Mouse (Mus musculus): ENCODE data around the gene Tomm40l.
"Not testable (repeated sequence)": the region's sequence is repeated elsewhere in the genome, so short reads cannot be mapped to it uniquely, and the experiment has no call there.

Gene Tomm40l

GRCm38 (mm10) chr1:171250680-171251593, 28.6 kb upstream of the Tomm40l start, which contains the start of gene Ndufs2:
Gene Ndufs2 (minus strand): TSS chr1:171251388.
- no peak for DNase-seq (ENCODE audit: low spot score)

GRCm38 (mm10) chr1:171249913-171250600, 27.7 kb upstream of the Tomm40l start, which contains the start of gene Adamts4:
Gene Adamts4 (plus strand): TSS chr1:171250421.
- DNase-seq (ENCODE audit: low spot score) = no peak

DNA sequence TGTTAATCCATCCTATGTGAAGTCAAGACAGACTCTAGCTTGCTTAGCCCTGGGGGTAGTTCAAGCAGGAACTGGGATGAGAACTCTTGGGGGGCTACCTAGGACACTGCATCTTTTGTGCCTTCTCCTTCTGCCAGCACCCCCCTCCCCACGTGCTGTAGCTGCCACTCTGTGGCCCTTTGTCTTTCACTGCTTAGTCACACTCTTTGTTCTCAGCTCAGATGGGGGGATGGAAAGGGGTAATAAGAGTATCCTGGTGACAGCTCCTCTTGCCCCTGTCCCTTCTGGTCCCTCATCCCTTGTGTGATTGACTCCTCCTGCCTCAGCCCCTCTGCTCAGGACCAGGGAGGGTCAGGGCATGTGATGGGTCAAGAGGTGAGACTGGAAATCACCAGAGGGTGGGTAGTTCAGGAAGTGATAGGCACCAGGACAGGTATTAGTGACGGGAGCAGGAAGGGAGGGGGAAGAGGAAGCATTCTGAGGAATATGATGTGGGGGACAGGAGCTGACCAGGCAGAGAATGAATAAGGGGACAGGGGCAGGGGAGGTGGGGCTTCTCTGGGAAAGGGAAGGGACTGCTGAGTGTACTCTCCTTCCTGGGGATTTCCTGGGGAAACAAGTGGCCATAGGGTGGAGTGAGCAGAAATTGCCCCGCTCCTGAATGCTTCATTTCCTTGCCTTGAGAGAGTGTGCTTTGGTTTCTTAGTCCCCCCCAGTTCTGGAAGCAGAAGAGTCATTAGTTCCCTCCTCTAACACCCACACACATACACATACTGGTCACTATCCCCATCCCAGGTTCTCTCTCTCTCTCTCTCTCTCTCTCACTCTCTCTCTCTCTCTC, 26.3 kb upstream of the Tomm40l start:
- DNase-seq (ENCODE audit: low spot score) = no peak

GRCm38 (mm10) chr1:171247916-171248315, 25.6 kb upstream of the Tomm40l start:
- DNase-seq (ENCODE audit: low spot score) = no peak

DNA sequence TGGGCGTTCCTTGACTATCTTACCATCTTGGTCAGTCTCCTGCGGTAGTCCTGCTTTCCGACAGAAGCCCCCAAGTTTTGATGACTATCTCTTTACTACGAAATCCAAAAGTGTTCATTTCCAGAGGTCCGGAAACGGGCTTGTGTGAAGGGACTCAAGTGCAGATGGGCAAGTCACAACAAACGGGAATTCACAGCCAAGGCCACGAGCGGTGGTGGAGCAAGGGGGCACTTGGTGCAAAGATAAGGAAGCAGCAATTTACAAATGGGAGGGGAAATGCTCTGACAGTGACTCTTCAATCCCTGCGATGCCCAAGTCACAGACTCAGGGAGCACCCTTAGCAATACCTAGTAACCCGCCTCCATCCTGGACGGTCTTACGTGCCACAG, 25.1 kb upstream of the Tomm40l start:
- DNase-seq (ENCODE audit: low spot score) = no peak

DNA sequence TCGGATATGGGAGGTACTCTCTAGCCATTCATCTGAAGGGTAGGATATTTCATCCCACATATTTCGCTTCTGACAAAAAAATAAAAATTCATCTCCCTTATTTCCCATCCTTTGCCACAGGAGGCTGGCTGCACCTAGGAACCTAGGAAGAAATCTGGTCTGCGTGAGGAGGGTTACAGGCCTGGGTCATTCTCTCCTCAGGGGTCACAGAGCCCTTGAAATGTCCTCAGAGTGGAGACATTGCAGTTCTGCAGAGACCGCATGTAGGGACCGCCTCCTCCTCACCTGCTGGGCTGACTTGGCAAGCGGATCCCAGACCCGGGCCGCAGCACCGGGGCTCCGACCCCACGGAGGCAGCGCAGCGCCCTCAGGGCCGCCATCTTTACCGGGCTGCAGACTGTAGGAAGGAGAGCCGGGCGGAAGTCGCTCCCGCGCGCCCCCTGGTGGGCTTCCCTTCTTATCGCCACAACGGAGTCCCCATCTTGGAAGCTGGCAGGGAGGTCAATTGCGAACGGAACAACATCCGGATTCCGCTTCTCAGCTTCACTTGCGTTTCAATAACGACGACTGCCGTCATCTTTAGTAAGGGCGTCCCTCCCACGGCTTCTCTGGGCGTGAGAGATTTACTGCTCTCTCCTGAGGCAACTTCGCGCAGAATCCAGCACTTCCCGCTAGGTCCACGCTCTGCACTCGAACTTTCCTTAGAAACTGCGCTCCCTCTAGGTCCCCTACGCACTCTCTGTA, 24.6 kb upstream of the Tomm40l start:
- DNase-seq (ENCODE audit: low spot score) = peak; percentile 95

- DNase-seq (ENCODE audit: low spot score) = no peak
Measured at GRCm38 (mm10) chr1:171245353-171245752, 23.0 kb upstream of the Tomm40l start.

DNA sequence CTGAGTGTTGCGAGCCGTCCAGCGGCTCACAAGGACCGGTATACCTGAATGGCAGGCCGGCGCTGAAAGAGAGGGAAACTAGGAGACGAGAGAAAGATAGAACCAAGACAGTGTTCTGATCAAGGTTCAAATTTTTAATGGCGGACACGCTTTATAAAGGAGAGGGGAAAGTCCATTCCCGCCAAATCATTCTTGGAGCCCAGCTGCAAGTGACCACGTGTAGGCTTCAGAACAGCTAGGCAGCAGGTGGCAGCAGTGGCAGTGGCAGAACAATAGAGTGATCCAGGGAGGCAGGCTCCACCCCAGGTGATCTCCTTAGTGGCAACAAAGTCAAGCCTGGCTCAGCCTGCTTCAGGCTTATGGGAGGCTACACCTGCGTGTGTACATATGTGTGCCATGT, 19.6 kb upstream of the Tomm40l start:
- not testable (repeated sequence) for DNase-seq (ENCODE audit: low spot score)

GRCm38 (mm10) chr1:171240911-171241310, 18.6 kb upstream of the Tomm40l start:
- no peak for DNase-seq (ENCODE audit: low spot score)

- no peak for DNase-seq (ENCODE audit: low spot score)
Measured at GRCm38 (mm10) chr1:171239992-171240744, 17.9 kb upstream of the Tomm40l start.

GRCm38 (mm10) chr1:171238463-171238862, 16.1 kb upstream of the Tomm40l start:
- DNase-seq (ENCODE audit: low spot score) = no peak

DNA sequence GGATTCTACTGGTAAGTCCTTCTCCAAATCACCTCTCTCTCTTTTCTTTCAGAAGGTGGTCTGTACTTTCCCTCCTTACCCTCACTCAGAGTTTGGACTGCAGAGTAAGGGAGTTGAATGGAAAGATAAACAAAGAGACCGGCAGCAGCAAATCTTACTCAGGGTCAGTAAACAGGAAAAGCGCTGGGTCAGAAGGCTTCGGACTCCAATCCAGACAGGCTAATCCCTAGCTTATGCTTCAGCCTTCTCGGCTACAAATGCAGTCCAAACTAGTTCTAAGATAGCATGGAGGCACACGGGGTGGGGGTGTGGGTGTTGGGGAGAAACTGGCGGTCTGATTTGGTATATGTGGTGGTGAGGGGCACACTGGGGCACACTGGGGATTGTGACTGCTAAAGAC, 15.1 kb upstream of the Tomm40l start:
- no peak for DNase-seq (ENCODE audit: low spot score)

DNA sequence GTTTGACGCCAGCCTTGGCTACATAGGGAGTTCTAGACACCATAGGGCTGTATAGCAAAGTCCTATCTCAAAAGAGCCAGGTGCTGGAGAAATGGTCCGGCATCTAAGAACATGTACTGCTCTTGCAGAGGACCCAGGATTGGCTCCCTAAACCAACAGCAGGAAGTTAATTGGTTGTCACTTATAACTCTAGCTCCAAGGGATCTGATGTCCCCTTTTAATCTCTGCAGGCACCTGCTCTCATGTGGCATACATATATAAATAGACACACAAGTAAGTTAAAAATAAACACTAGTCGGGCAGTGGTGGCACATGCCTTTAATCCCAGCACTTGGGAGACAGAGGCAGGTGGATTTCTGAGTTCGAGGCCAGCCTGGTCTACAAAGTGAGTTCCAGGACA, 13.5 kb upstream of the Tomm40l start:
- no peak for DNase-seq (ENCODE audit: low spot score)

DNA sequence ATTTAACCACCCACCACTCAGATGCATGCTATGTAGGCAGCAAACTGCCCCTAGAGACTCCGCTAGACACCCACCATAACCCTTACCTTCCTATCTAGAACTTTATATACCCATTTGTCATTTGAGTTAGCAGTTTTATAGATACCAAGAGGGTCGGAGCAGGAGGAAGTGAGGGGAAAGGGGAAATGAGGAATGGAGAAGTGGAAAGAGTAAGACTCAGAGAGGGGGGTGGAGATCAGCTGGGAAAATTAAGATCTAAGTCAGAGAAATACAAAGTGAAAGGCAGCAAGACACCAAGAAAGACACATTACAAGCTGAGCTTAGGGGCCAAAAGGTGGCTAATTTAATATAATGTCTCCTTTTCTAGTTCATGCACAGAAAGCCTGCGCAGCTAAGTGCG, 12.2 kb upstream of the Tomm40l start:
- DNase-seq (ENCODE audit: low spot score) = no peak

DNA sequence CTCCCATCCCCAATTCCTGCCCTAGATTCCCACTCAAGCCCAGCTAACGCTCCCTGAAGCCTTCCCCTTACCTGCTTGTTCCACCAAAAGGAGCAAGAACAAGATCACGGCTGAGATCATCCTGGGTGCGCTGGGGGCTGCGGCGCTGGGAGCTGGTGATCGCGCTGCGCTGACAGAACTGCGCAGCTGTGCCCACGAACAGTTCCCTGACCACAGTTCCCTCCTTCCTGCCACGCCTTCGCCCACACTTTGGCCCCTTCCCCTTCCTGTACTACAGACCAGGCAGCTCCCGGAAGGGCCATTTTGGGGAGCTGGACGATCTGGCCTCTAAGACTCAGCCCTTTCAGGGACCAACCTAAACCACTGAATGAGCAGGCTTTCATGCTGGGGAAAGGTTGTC, 11.8 kb upstream of the Tomm40l start, which contains the start of gene Fcer1g:
TSS of gene Fcer1g (minus strand) at position 240 of the 400 bp plus-strand sequence.
- no peak for DNase-seq (ENCODE audit: low spot score)

DNA sequence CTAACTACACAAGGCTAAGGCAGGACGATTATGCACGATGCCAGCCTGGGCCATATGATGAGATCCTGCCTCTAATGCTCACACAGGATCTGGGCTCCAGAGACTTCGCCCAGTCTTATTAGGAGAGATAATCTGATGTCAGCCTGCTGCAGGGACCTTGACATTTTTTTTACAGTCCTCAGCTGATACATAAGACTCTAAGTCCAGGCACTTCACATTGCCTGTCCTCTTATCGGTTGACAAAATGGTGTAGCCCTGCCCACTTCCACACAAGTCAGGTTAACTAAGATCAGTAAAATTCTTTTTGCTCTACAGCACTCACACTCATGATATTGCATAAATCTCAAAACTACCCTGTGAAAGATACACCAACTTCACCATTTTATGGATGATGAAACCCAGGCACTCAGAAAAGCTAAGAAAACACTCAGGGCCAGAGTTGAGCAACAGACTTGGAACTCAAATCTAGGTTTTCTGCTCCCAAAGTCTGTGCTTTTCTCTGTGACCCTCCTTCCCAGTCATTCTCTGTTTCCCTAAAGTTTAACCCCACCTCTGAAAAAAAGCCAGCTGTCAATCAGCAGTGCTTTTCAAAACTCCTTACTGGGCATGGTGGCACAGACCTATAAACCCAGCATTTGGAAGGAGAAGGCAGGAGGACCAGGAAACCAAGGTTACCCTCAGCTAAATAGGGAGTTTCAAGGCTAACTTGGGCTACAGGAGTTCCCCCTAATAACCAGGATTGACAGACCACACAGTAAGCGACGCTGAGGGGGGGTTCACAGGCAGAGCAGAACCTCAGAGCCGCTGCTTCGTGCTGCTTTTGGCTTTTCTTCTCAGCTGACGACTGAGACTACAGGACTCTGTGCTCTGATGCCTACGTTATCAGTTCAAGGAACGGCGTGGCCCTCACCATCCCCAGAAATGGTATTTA, 10.8 kb upstream of the Tomm40l start:
- DNase-seq (ENCODE audit: low spot score) = no peak

- DNase-seq (ENCODE audit: low spot score) = no peak
Measured at GRCm38 (mm10) chr1:171232348-171232747, 10.0 kb upstream of the Tomm40l start.

DNA sequence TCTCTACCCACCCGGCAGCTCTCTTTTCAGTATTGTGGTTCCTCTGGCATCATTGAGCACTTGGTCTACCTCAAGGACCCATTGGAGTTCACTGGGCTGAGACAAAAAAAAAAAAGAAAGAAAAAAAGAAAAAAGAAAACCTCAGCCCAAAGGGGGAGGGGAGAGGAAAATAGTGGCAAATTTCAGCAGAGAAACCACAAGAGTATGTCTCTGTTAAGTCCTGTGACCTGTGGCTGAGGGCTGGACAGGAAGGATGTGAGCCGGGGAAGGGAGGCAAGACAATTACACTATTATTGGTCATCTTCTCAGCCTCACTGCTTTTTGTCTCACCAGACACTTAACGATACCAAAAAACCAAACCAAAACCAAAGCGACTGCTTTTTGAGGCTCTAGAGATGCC, 9.5 kb upstream of the Tomm40l start:
- DNase-seq (ENCODE audit: low spot score) = no peak

GRCm38 (mm10) chr1:171230215-171230614, 7.9 kb upstream of the Tomm40l start:
- DNase-seq (ENCODE audit: low spot score) = no peak

DNA sequence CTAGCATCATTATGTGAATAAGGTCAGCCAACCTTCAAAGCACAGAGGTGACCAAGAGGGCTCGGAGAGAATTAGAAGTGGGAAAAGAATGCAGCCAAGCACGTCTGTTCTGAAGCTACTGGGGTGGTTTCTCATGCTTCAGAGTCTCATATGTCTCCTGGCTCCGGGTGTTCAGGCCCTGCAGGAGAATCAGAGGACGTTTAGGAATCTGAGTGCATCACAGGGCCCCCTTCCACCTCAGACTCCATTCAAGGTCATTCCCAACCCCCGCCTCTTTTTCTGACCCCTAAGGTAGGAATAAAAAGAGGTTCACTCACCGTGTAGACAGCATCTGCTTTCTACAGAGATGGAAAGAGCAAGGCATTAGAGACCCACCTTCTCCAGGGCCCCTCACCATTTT, 7.4 kb upstream of the Tomm40l start:
- DNase-seq (ENCODE audit: low spot score) = no peak
